Mouse (Mus musculus) monocyte, adult 5-6 weeks (primary cell): ENCODE measurements around the gene Plekho2. TPM values are rescaled to one million over a fixed set of nuclear protein-coding genes. Genes with fewer than 3 reads are reported as not detected.
A peak's percentile ranks its signal among the peaks of the same experiment; 100 is the strongest.

Experiments
- ATAC-seq: fragments of 153-309, 156-312 bp; replicated peaks from 2 replicates; pipeline ENCODE4 v1.8.0; 2017; ENCODE audit warnings: mild to moderate bottlenecking; ENCODE audit not compliant: low TSS enrichment, insufficient number of reproducible peaks, severe bottlenecking, poor library complexity, low FRiP score
- total RNA-seq: library from RNA; stranded (forward); fragments of 200-1000, 200-491, 200-594 nt; gene quantifications from 3 replicates; pipeline ENCODE4 v1.2.3, GENCODE M21; 2017

Gene Plekho2
- total RNA-seq, 1 experiment from 2014 or later, result 103 TPM

GRCm38 (mm10) chr9:65539697-65540096 lies 40.1 kb downstream of the Plekho2 start:
- no peak for ATAC-seq

- no peak for ATAC-seq
Measured at GRCm38 (mm10) chr9:65537901-65538630, 41.8 kb downstream of the Plekho2 start.

- ATAC-seq, result no peak
Measured at GRCm38 (mm10) chr9:65536491-65536890, 43.3 kb downstream of the Plekho2 start.

- ATAC-seq, result peak; percentile 52
Measured at GRCm38 (mm10) chr9:65535789-65536469, 43.9 kb downstream of the Plekho2 start.

- ATAC-seq, result peak; percentile 77
Measured at GRCm38 (mm10) chr9:65535191-65535722, 44.6 kb downstream of the Plekho2 start.

- ATAC-seq, result no peak
Measured at GRCm38 (mm10) chr9:65534111-65534510, 45.7 kb downstream of the Plekho2 start.

- ATAC-seq, result no peak
Measured at GRCm38 (mm10) chr9:65532986-65533385, 46.9 kb downstream of the Plekho2 start.

GRCm38 (mm10) chr9:65531283-65531682 lies 48.6 kb downstream of the Plekho2 start:
- ATAC-seq, result no peak

GRCm38 (mm10) chr9:65529659-65530058 lies 50.2 kb downstream of the Plekho2 start:
- 0 out of 2 replicates have a peak, but pooled peaks have one; percentile 19 for ATAC-seq

GRCm38 (mm10) chr9:65528417-65529038 lies 51.3 kb downstream of the Plekho2 start:
- ATAC-seq, result no peak

- ATAC-seq, result peak; percentile 70
Measured at GRCm38 (mm10) chr9:65525445-65526195, 54.2 kb downstream of the Plekho2 start.

- ATAC-seq, result peak; percentile 78
Measured at GRCm38 (mm10) chr9:65523611-65524364, 56.1 kb downstream of the Plekho2 start.

GRCm38 (mm10) chr9:65520505-65520876 lies 59.3 kb downstream of the Plekho2 start:
- no peak for ATAC-seq

GRCm38 (mm10) chr9:65519807-65520504 lies 59.9 kb downstream of the Plekho2 start, which contains the start of gene Ankdd1a:
Gene Ankdd1a, minus strand, starts transcription at chr9:65520193.
- ATAC-seq, result no peak

GRCm38 (mm10) chr9:65514851-65515261 lies 65.0 kb downstream of the Plekho2 start:
- ATAC-seq, result no peak

- no peak for ATAC-seq
Measured at GRCm38 (mm10) chr9:65514431-65514830, 65.4 kb downstream of the Plekho2 start.

GRCm38 (mm10) chr9:65512520-65512919 lies 67.3 kb downstream of the Plekho2 start:
- ATAC-seq, result no peak
